Mouse (Mus musculus) c-Kit-positive CD71-positive TER-119-positive erythroid progenitor cells, embryonic 14.5 days (primary cell): ENCODE data around the gene 4921539E11Rik.

Source experiments
- DNase-seq: peaks from one replicate; pipeline ENCODE4 v3.0.0-alpha.2; 2013; ENCODE audit warnings: low spot score

4921539E11Rik gene

DNA sequence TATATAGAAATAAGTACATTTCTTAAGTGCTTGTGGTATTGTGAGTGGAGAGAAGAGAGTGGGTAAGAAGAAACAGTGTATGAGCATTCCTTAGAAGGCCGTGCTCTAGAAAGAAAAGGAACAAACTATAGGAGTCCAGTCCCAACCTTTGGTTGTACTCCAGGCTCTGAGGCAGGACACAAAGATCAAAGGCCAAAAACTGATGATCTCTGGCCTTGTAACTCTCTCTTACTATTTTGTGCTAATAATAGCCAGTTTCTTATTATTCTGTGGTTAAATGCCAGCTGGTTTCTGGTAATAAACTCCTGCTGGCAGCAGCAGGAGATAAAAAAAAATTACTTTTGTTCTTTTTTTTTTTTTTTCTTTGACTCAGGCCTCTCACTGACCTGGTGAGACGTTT, 58.5 kb downstream of the 4921539E11Rik start:
- no peak for DNase-seq

DNA sequence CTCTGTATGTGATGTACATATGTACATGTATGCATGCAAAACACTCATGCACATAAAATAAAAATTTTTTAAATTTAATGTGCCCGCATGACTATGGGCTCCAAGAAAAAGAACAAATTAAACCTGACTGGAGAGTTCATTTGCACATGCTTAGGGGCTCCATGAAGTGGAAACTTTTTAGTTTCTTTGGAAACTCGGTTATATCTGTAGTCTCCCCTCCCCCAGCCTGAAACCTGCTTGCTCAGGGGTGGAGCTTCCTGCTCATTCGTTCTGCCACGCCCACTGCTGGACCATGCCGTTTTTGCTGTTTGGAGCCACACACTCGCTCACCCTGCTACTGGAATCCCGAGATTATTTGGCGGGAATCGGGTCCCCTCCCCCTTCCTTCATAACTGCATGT, 67.8 kb downstream of the 4921539E11Rik start:
- no peak for DNase-seq

- no peak for DNase-seq
Measured at GRCm38 (mm10) chr4:103221789-103222188, 68.9 kb downstream of the 4921539E11Rik start.

- no peak for DNase-seq
Measured at GRCm38 (mm10) chr4:103219011-103219410, 71.7 kb downstream of the 4921539E11Rik start.

DNA sequence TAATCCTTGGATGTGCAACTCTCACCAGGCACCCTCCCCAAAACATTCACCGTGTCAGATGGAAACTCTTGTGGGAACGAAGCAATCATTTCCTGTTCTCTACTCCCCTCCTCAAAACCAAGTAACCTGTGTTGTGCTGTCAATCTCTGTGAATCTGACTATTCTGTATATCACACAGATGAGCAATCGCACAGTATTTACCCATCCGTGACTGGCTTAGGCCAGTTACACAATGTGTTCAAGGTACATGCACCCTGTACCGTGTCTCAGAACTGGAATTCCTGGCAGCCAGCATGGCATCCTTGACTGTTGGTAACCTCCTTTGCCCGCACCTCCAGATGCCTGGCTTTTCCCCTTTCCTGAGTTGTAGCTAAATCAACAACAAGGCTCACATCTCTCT, 74.6 kb downstream of the 4921539E11Rik start:
- no peak for DNase-seq

DNA sequence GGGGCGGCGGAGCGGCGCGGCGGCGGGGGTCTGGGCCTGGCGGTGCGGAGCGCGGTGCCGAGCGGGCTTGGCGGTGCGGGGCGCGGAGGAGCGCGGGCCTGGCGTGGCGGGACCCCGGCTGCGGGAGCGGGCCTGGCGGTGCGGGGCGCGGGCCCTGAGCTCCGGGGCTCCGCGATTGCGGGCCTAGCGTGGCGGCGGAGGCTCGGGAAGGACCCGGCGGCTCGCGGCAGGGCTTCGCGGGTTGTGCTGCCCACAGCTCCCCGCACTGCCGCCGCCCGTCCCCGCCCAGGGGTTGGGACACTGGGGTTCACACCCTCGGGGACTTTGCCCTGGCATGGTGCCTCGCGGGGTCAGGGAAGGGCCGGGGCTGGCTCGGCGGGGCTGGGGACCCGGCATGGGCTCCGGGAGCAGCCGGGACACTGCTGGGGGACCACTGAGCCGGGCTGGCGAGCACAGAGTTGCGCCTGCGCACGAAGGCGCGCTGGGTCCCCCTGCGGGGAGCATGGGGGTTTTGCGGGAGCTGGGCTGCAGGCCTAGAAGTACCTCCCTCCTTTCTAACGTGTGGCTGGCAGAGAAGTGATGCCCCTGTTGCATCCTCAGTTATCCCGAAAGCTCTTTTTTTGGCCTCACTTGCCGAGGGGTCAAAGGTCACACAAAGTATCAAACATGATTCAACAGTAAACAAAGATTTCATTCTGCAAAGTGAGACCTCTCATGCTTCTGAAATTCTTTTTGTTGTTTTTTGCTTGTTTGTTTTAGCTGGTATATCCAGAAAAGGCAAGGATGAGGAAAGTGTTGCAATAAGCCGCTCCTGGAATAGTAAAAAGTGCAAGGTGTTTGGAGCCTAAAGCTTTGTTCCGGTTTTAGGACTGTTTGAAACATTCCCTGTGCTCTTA, 75.5 kb downstream of the 4921539E11Rik start, which contains the start of gene Slc35d1:
Slc35d1 (minus strand) TSS at position 240 of the 896 bp plus-strand sequence.
- DNase-seq, result peak; percentile 40

GRCm38 (mm10) chr4:103214498-103214924, 76.2 kb downstream of the 4921539E11Rik start:
- peak; percentile 34 for DNase-seq

DNA sequence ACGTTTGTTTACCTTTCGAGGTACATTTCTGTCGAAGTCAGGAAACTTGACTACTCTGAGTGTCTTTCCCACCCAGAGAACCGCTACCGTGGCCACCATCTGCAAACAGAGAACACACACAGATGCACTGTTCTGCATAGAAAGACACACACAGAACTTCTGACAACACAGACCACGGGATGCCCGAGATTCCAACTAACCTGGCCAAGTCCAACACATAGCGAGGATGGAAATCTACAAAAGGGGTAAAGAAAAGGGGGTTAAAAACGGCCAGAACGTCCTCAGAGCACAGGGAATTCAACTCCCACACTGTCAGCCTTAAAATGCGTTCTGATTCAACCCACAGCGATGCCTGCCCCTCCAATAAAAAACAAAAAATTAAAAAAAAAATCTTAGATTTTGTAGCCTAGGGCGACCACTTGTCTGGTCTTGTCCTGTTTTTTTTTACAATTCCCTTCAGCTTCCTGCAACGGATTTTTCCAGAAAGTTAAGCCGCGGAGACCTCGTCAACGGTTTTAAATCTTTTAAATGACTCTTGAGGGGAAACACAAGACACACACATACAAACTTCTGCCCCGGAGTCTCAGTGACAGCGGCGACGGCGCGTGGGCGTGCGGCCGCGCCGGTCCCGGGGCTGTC, 76.7 kb downstream of the 4921539E11Rik start:
- DNase-seq, result peak; percentile 22

- no peak for DNase-seq
Measured at GRCm38 (mm10) chr4:103208553-103208952, 82.1 kb downstream of the 4921539E11Rik start.

- no peak for DNase-seq
Measured at GRCm38 (mm10) chr4:103203646-103204045, 87.0 kb downstream of the 4921539E11Rik start.

DNA sequence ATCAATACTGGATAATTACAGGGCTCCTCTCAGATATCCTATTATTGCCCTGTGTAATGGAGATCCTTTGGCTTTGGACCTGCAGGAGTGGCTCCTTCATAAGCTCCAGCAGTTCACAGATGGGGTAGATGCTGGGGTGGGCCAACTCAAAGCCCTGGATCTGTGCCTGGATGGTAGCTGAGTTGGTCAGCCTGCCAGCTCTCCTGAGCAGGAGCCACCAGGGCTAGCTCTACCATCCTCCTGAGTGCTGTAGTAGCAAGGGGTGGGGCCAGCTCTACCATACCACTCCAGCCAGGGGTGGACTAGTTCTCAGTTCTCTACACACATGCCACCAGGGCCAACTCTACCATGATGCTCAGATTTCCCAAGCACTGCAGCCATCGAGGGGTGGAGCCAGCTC, 90.6 kb downstream of the 4921539E11Rik start:
- no peak for DNase-seq

DNA sequence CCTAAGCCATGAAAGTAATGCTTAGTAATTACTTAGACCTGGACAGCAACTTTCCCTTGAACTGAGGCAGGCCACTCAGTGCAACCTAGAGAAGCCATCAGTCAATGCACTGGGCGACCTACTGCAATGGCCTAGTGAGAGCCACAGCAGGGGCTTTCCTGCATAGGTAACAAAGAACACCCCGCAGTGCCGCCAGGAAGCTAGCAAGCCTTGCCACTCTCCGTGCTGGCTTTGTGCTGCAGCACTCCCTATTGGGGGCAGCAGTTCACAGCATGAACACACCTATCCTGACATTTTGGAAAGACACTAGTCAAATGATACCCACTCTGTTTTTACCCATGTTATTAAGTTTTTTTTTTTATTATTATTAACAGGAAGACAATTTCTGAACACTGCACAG, 91.6 kb downstream of the 4921539E11Rik start:
- DNase-seq, result no peak

DNA sequence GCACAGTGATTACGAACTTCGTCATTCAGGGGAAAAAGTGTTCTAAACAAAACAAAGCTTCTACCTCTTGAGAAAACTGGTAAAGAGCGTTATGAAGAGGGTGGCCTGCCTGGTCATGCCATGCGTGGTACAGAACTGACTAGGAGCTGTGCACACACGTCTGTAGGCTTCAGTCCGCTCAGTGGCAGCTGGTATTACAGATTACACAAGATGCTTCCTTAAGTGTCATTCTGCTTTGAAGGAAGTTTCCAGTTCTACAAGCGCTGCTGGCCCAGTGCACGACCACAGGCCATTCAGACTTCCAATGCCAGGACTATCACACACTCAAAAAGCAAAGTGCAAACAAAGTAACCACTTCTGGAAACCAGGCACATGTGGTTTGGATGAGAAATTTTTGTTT, 93.3 kb downstream of the 4921539E11Rik start:
- no peak for DNase-seq

GRCm38 (mm10) chr4:103192421-103192820, 98.2 kb downstream of the 4921539E11Rik start:
- no peak for DNase-seq

DNA sequence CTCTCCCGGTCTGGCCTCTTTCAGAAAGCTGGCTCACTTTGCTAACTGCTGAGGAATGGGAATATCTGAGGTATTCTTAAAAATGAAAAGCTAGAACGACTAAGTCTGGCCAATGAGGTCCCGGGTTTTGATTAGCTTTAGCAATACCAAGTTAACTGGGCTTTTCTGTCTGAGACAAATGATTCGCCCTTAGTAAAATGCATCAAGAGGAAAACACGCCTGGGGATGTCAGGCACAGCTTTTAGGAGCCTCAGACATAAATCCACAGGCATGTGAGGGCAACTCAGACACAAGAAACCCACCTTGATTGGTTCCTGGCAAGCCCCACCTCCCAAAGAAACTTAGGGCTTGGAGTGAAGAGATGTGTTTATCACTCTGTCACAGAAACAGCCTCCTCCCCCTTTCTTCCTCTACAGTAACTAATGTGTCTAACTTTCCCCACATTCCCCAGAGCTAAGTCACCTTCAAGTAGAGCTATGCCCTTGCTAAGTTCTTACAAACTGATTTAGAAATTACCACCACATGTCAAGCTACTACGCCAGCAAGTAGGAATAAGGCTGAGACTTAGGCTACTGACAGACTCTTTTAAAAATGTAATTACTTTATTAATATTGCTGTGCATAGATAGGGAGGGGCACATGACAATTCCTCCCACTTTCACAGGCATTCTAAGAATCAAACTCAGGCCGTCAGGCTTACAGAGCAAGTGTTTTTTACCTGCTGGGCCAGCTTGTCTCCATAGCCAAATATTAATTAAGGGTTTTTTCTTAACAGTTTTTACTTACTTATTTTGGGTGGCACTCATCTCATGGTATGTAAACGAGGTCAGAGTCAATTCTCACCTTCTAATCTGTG, 101.7 kb downstream of the 4921539E11Rik start:
- DNase-seq, result peak; percentile 84
